Mouse (Mus musculus) G1E-ER4 (cell line): ENCODE measurements around the gene Gabbr2. TPM values are rescaled to one million over a fixed set of nuclear protein-coding genes. Genes with fewer than 3 reads are reported as not detected.

Experiments
- GATA1 ChIP-seq: IDR thresholded peaks from one replicate; pipeline ENCODE4 v1.8.0; 2012; ENCODE audit warnings: low read length, inconsistent platforms
- polyA plus RNA-seq: library from polyadenylated mRNA; stranded (reverse); fragments of >175 nt; gene quantifications from 2 replicates; pipeline ENCODE4 v1.2.3, GENCODE M21; 2012

The Gabbr2 gene
- polyA plus RNA-seq, 1 experiment = not detected

- TF ChIP-seq GATA1 = no peak
Observed at GRCm38 (mm10) chr4:46718624-46719023, 273.0 kb downstream of the Gabbr2 start.

GRCm38 (mm10) chr4:46717156-46717555 is 274.5 kb downstream of the Gabbr2 start:
- no peak for TF ChIP-seq GATA1

GRCm38 (mm10) chr4:46716361-46716760 is 275.3 kb downstream of the Gabbr2 start:
- TF ChIP-seq GATA1 = no peak

- no peak for TF ChIP-seq GATA1
Observed at GRCm38 (mm10) chr4:46710523-46710922, 281.1 kb downstream of the Gabbr2 start.

GRCm38 (mm10) chr4:46710018-46710417 is 281.7 kb downstream of the Gabbr2 start:
- TF ChIP-seq GATA1 = no peak

GRCm38 (mm10) chr4:46709492-46709891 is 282.2 kb downstream of the Gabbr2 start:
- no peak for TF ChIP-seq GATA1

- TF ChIP-seq GATA1 = no peak
Observed at GRCm38 (mm10) chr4:46705739-46706138, 285.9 kb downstream of the Gabbr2 start.

GRCm38 (mm10) chr4:46703146-46703545 is 288.5 kb downstream of the Gabbr2 start:
- TF ChIP-seq GATA1 = no peak

- no peak for TF ChIP-seq GATA1
Observed at GRCm38 (mm10) chr4:46700223-46700651, 291.4 kb downstream of the Gabbr2 start.

- TF ChIP-seq GATA1 = no peak
Observed at GRCm38 (mm10) chr4:46696467-46696866, 295.2 kb downstream of the Gabbr2 start.

- TF ChIP-seq GATA1 = no peak
Observed at GRCm38 (mm10) chr4:46690565-46690964, 301.1 kb downstream of the Gabbr2 start.

- no peak for TF ChIP-seq GATA1
Observed at GRCm38 (mm10) chr4:46690023-46690420, 301.7 kb downstream of the Gabbr2 start.

GRCm38 (mm10) chr4:46689397-46690022 is 302.2 kb downstream of the Gabbr2 start:
- TF ChIP-seq GATA1 = no peak

GRCm38 (mm10) chr4:46688213-46688832 is 303.4 kb downstream of the Gabbr2 start:
- TF ChIP-seq GATA1 = no peak

GRCm38 (mm10) chr4:46684160-46684559 is 307.5 kb downstream of the Gabbr2 start:
- TF ChIP-seq GATA1 = no peak

GRCm38 (mm10) chr4:46676646-46677045 is 315.0 kb downstream of the Gabbr2 start:
- no peak for TF ChIP-seq GATA1

- TF ChIP-seq GATA1 = no peak
Observed at GRCm38 (mm10) chr4:46675992-46676391, 315.7 kb downstream of the Gabbr2 start.
